Mouse (Mus musculus) testis, adult 2 months (tissue): ENCODE measurements at regions not wholly inside any gene's neighbourhood (a gene's known extent, or its start where the extent isn't known, plus 50 kb on each side); places are given as distances from the start of the nearest gene placed in this dataset.

Experiments used
- H3K27ac ChIP-seq: fragments of 200-500 bp; 2 replicates; pipeline ENCODE4 v1.5.1; 2012; ENCODE audit warnings: low read depth, low read length; ENCODE audit not compliant: control insufficient read depth, insufficient read depth
- H3K27me3 ChIP-seq: fragments of 200-500 bp; 2 replicates; pipeline ENCODE4 v1.6.1; 2012; ENCODE audit warnings: mild to moderate bottlenecking, low read length, moderate library complexity; ENCODE audit not compliant: control insufficient read depth, insufficient read depth
- H3K36me3 ChIP-seq: fragments of 200-500 bp; 2 replicates; pipeline ENCODE4 v1.6.1; 2012; ENCODE audit warnings: mild to moderate bottlenecking, low read length; ENCODE audit not compliant: control insufficient read depth, insufficient read depth
- H3K4me1 ChIP-seq: fragments of 200-500 bp; 2 replicates; pipeline ENCODE4 v1.6.1; 2012; ENCODE audit warnings: low read length; ENCODE audit not compliant: control insufficient read depth, insufficient read depth
- H3K4me3 ChIP-seq: fragments of 200-500 bp; 2 replicates; pipeline ENCODE4 v1.5.1; 2012; ENCODE audit warnings: low read depth, mild to moderate bottlenecking, low read length, moderate library complexity, mixed read lengths; ENCODE audit not compliant: control insufficient read depth
- CTCF ChIP-seq: fragments of 200-500 bp; IDR thresholded peaks from 2 replicates; pipeline ENCODE4 v1.5.1; 2012; ENCODE audit warnings: low read depth, mild to moderate bottlenecking, inconsistent platforms, low read length, moderate library complexity; ENCODE audit not compliant: control insufficient read depth, insufficient read depth, insufficient replicate concordance
- POLR2A ChIP-seq: fragments of 200-500 bp; IDR thresholded peaks from 2 replicates; pipeline ENCODE4 v1.6.1; 2012; ENCODE audit warnings: low read depth, mild to moderate bottlenecking, inconsistent platforms, low read length, moderate library complexity; ENCODE audit not compliant: control insufficient read depth

- H3K27ac ChIP-seq = no peak overlapping the region
- no peak for TF ChIP-seq CTCF
- no peak for TF ChIP-seq POLR2A
- H3K4me3 ChIP-seq = no peak overlapping the region
- H3K27me3 ChIP-seq = no peaks in the 10 kb centered on the region
- no peaks in the 10 kb centered on the region for H3K4me1 ChIP-seq
- no peaks in the 10 kb centered on the region for H3K36me3 ChIP-seq
Observed at GRCm38 (mm10) chr11:64138934-64139333, 59.7 kb upstream of the Cox10 start.

- no peaks in the 10 kb centered on the region for H3K27me3 ChIP-seq
- no peak overlapping the region for H3K4me3 ChIP-seq
- H3K36me3 ChIP-seq = no peaks in the 10 kb centered on the region
- H3K27ac ChIP-seq = no peak overlapping the region
- H3K4me1 ChIP-seq = no peaks in the 10 kb centered on the region
- TF ChIP-seq POLR2A (no peak), CTCF (no peak)
Observed at GRCm38 (mm10) chr11:64135766-64136165, 56.5 kb upstream of the Cox10 start.

- Histone ChIP-seq H3K27ac (no peak overlapping the region), H3K27me3 (no peaks in the 10 kb centered on the region), H3K36me3 (no peaks in the 10 kb centered on the region), H3K4me3 (no peak overlapping the region), H3K4me1 (no peaks in the 10 kb centered on the region)
- TF ChIP-seq POLR2A (no peak), CTCF (no peak)
Observed at GRCm38 (mm10) chr11:64135308-64135591, 56.0 kb upstream of the Cox10 start.

GRCm38 (mm10) chr11:64134571-64135307 is 55.5 kb upstream of the Cox10 start:
- no peak overlapping the region for H3K27ac ChIP-seq
- no peaks in the 10 kb centered on the region for H3K27me3 ChIP-seq

More at GRCm38 (mm10) chr11:64134571-64135307, 55.5 kb upstream of the Cox10 start:
- Histone ChIP-seq H3K4me1 (no peaks in the 10 kb centered on the region), H3K36me3 (no peaks in the 10 kb centered on the region), H3K4me3 (no peak overlapping the region)
- TF ChIP-seq CTCF (no peak), POLR2A (no peak)
